Mouse (Mus musculus) kidney, postnatal 0 days (tissue): ENCODE results near the gene Pole. TPM values are rescaled to one million over a fixed set of nuclear protein-coding genes. Genes with fewer than 3 reads are reported as not detected.

Experiments used
- ATAC-seq: fragments of 200-750 bp; cut with Nextera tagmentation; replicated peaks from 2 replicates; pipeline ENCODE4 v1.8.0; 2017; ENCODE audit warnings: low read depth, moderate number of reproducible peaks, moderate TSS enrichment, moderate library complexity; ENCODE audit not compliant: low FRiP score
- DNase-seq: peaks from one replicate; pipeline ENCODE4 v3.0.0-alpha.2; 2016; ENCODE audit warnings: low spot score
- H3K27ac ChIP-seq: fragments of 300-500 bp; sonication (generic); 2 replicates; pipeline ENCODE4 v1.5.1; 2014; ENCODE audit warnings: mild to moderate bottlenecking
- H3K27me3 ChIP-seq: fragments of 300-500 bp; sonication (generic); 2 replicates; pipeline ENCODE4 v1.6.1; 2014; ENCODE audit warnings: low read length, mixed read lengths; ENCODE audit not compliant: insufficient read depth
- H3K36me3 ChIP-seq: fragments of 300-500 bp; sonication (generic); 2 replicates; pipeline ENCODE4 v1.6.1; 2014; ENCODE audit warnings: low read length, mixed read lengths; ENCODE audit not compliant: insufficient read depth
- H3K4me1 ChIP-seq: fragments of 300-500 bp; sonication (generic); replicated peaks from 2 replicates; pipeline ENCODE4 v1.6.1; 2014; ENCODE audit warnings: antibody characterized with exemption, low read length, mixed read lengths; ENCODE audit not compliant: insufficient read depth
- H3K4me2 ChIP-seq: fragments of 300-500 bp; sonication (generic); 2 replicates; pipeline ENCODE4 v1.6.1; 2014; ENCODE audit warnings: mild to moderate bottlenecking, low read length, moderate library complexity, mixed read lengths
- H3K4me3 ChIP-seq: fragments of 300-500 bp; sonication (generic); replicated peaks from 2 replicates; pipeline ENCODE4 v1.5.1; 2014; ENCODE audit warnings: low read depth, low read length
- H3K9ac ChIP-seq: fragments of 300-500 bp; sonication (generic); 2 replicates; pipeline ENCODE4 v1.6.1; 2014; ENCODE audit warnings: low read depth, low read length
- H3K9me3 ChIP-seq: fragments of 300-500 bp; sonication (generic); replicated peaks from 2 replicates; pipeline ENCODE4 v1.6.1; 2016; ENCODE audit warnings: low read length, inconsistent platforms, mixed read lengths
- CTCF ChIP-seq: IDR thresholded peaks from 2 replicates; pipeline ENCODE4 v1.5.1; 2016; ENCODE audit warnings: antibody characterized with exemption, low read depth, mild to moderate bottlenecking, moderate library complexity
- WGBS: fragments of 180-500 bp; shearing (Covaris S2); extraction: QIAGEN DNeasy Blood & Tissue Kit; methylation state at CpG from one replicate; pipeline ENCODE4 v1.1.7; 2014; 5-methylcytosine and 5-hydroxymethylcytosine counted together
- polyA plus RNA-seq: library from polyadenylated mRNA; unstranded; fragments of >200 nt; fragmentation: Nextera tagmentation; extraction: Ambion mirVana; gene quantifications from 2 replicates; pipeline ENCODE4 v1.2.1, GENCODE M21; 2015

Pole gene
- polyA plus RNA-seq, 1 experiment from 2014 or later, result 11.1 TPM

GRCm38 (mm10) chr5:110286446-110287083 is 459 bp downstream of the Pole start:
- peak; percentile 32 for DNase-seq
- Histone ChIP-seq H3K27me3 (no peaks in the 10 kb centered on the region), H3K4me1 (peaks cover 9% of the 10 kb centered on the region; the same call in 1 of the 2 replicates), H3K4me2 (peak overlapping the region; percentile 98), H3K9me3 (no peaks in the 10 kb centered on the region), H3K4me3 (peak overlapping the region; percentile 69), H3K9ac (peak overlapping the region; percentile 85), H3K36me3 (peaks cover 1% of the 10 kb centered on the region; the same call in 1 of the 2 replicates), H3K27ac (0 out of 2 replicates have a peak overlapping the region, but pooled peaks have one; percentile 64)
- 2% methylated on average over 30 of the region's 31 CpGs for WGBS
- ATAC-seq, result no peak
- no peak for TF ChIP-seq CTCF

DNA sequence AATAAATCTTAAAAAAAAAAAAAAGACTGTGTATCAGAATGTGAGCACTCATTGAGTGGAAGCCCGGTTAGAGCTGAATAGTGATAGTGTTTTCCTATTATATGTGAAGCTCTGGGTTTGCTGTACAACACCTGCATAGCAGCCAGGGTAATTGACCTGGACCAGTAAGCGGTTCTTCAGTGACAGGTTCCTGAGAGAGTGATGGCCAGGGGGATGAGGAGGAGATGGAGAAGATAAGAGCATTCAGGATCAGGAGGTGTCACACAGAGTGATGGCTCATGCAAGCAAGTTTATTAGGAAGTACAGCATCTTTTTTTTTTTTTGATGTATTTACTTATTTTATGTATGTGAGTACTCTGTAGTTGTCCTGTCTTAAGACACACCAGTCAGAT is 974 bp downstream of the Pole start:
- Histone ChIP-seq H3K9ac (no peak overlapping the region), H3K36me3 (peaks cover 3% of the 10 kb centered on the region; the same call in 1 of the 2 replicates), H3K27ac (no peak overlapping the region), H3K4me1 (peaks cover 9% of the 10 kb centered on the region; the same call in 1 of the 2 replicates), H3K4me2 (peak overlapping the region; percentile 29; the same call in 1 of the 2 replicates), H3K4me3 (peak overlapping the region; percentile 69; the same call in 1 of the 2 replicates), H3K27me3 (no peaks in the 10 kb centered on the region), H3K9me3 (no peaks in the 10 kb centered on the region)
- DNase-seq, result no peak
- WGBS, result 63% methylated on average over 2 of the region's 2 CpGs
- no peak for ATAC-seq
- no peak for TF ChIP-seq CTCF

DNA sequence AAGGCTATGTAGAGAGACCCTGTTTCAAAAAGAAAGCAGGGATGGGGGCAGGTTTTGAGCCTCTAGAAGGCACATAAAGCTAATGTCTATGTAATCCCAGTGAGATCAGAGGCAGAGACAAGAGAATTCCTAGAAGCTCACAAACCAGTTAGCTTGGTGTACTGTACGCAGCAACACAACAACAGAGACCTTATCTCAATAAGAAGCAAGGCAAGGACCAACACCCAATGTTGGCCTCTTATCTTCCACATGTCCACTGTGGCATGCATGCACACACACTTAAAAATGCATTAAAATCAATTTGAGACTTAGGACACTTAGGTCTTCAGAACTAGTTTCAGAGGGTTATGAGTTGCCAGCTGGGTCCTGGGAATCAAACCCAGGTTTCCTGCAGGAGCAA is 5.5 kb downstream of the Pole start:
- H3K4me3 ChIP-seq, result no peak overlapping the region
- no peak overlapping the region for H3K4me2 ChIP-seq
- ATAC-seq, result no peak
- peaks cover 12% of the 10 kb centered on the region; the same call in 1 of the 2 replicates for H3K36me3 ChIP-seq
- no peaks in the 10 kb centered on the region for H3K9me3 ChIP-seq
- TF ChIP-seq CTCF, result no peak
- H3K9ac ChIP-seq, result no peak overlapping the region
- 97% methylated on average over 1 of the region's 1 CpGs for WGBS
- H3K4me1 ChIP-seq, result no peaks in the 10 kb centered on the region
- no peaks in the 10 kb centered on the region for H3K27me3 ChIP-seq
- DNase-seq, result no peak
- no peak overlapping the region for H3K27ac ChIP-seq

- no peaks in the 10 kb centered on the region for H3K27me3 ChIP-seq
- no peak overlapping the region for H3K9ac ChIP-seq
- no peak for DNase-seq
- H3K4me3 ChIP-seq, result no peak overlapping the region
- ATAC-seq, result no peak
- no peak for TF ChIP-seq CTCF
- H3K4me1 ChIP-seq, result no peaks in the 10 kb centered on the region
- H3K4me2 ChIP-seq, result no peak overlapping the region
- 81% methylated on average over 1 of the region's 1 CpGs for whole genome bisulfite sequencing
- no peaks in the 10 kb centered on the region for H3K9me3 ChIP-seq
- H3K36me3 ChIP-seq, result peaks cover 29% of the 10 kb centered on the region; the same call in 1 of the 2 replicates
- H3K27ac ChIP-seq, result no peak overlapping the region
These were observed 10.5 kb downstream of the Pole start for GRCm38 (mm10) chr5:110296637-110297036.

DNA sequence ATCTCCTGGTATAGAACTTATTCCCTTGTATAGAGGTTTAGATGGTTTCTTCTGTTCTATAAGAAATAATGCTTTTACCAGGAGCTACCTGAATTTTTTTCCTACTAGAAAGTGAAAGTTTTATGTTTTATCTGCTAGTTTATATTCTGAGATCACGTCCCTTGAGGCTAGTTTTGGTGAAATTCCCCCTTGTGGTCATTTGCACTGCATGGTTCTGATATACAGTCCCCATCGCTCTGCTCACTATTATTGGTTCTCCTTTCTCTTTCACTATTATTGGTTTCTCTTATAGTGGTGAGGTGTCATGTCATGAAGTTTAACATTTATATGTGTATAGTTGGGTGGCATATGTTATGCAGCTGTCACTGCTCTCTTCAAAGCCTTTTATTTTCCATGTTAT is 14.5 kb downstream of the Pole start:
- Histone ChIP-seq H3K9me3 (no peaks in the 10 kb centered on the region), H3K36me3 (peaks cover 40% of the 10 kb centered on the region)

DNA sequence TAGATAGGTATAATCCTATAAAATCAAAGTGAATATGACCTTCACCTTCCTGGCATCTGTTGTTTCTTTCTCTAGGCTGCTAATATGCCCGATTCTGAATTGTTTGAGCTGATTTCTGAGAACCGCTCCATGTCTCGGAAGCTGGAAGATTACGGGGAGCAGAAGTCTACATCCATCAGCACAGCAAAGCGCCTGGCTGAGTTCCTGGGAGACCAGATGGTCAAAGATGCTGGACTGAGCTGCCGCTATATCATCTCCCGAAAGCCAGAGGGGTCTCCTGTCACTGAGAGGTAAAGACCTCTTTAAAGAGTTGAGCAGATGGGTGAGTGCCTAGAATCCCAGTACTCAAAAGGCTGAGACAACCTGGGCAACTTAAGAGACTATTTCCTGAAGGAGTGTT is 22.8 kb downstream of the Pole start:
- Histone ChIP-seq H3K27me3 (no peaks in the 10 kb centered on the region), H3K36me3 (peaks cover 20% of the 10 kb centered on the region), H3K4me1 (no peaks in the 10 kb centered on the region), H3K9ac (no peak overlapping the region), H3K9me3 (no peaks in the 10 kb centered on the region), H3K4me3 (no peak overlapping the region), H3K4me2 (no peak overlapping the region), H3K27ac (no peak overlapping the region)
- no peak for DNase-seq
- no peak for TF ChIP-seq CTCF
- ATAC-seq, result no peak
- WGBS, result 93% methylated on average over 7 of the region's 7 CpGs

More for the DNA sequence above, 14.5 kb downstream of the Pole start:
- H3K4me1 ChIP-seq, result no peaks in the 10 kb centered on the region
- H3K4me2 ChIP-seq, result no peak overlapping the region
- DNase-seq (no peak), ATAC-seq (no peak)
- H3K27me3 ChIP-seq, result no peaks in the 10 kb centered on the region
- no peak overlapping the region for H3K4me3 ChIP-seq
- H3K9ac ChIP-seq, result no peak overlapping the region
- TF ChIP-seq CTCF, result no peak
- 95% methylated on average over 2 of the region's 2 CpGs for WGBS
- no peak overlapping the region for H3K27ac ChIP-seq

GRCm38 (mm10) chr5:110313127-110313526 is 27.0 kb downstream of the Pole start:
- ATAC-seq (no peak), DNase-seq (no peak)
- Histone ChIP-seq H3K9me3 (no peaks in the 10 kb centered on the region), H3K4me3 (no peak overlapping the region), H3K36me3 (peaks cover 19% of the 10 kb centered on the region), H3K4me1 (no peaks in the 10 kb centered on the region), H3K9ac (no peak overlapping the region), H3K4me2 (no peak overlapping the region), H3K27ac (no peak overlapping the region), H3K27me3 (no peaks in the 10 kb centered on the region)
- WGBS, result 93% methylated on average over 3 of the region's 3 CpGs
- TF ChIP-seq CTCF, result no peak
